Mouse (Mus musculus) limb, embryonic 11.5 days (tissue): ENCODE data around the gene Cby1. TPM values are rescaled to one million over a fixed set of nuclear protein-coding genes. Genes with fewer than 3 reads are reported as not detected.
A peak's percentile ranks its signal among the peaks of the same experiment; 100 is the strongest.

Source experiments
- ATAC-seq: fragments of 200-750 bp; cut with Nextera tagmentation; 2 replicates; pipeline ENCODE4 v1.8.0; 2017; ENCODE audit warnings: low read depth; ENCODE audit not compliant: insufficient number of reproducible peaks, low FRiP score, low TSS enrichment
- DNase-seq: peaks from one replicate; pipeline ENCODE4 v3.0.0-alpha.2; 2015; ENCODE audit warnings: low spot score
- H3K27ac ChIP-seq: fragments of 300-500 bp; sonication (generic); replicated peaks from 2 replicates; pipeline ENCODE4 v1.5.1; 2014; ENCODE audit warnings: low read depth, mild to moderate bottlenecking, low read length
- H3K27me3 ChIP-seq: fragments of 300-500 bp; sonication (generic); 2 replicates; pipeline ENCODE4 v1.6.1; 2014; ENCODE audit warnings: mild to moderate bottlenecking, low read length, mixed read lengths; ENCODE audit not compliant: control insufficient read depth, insufficient read depth
- H3K36me3 ChIP-seq: fragments of 300-500 bp; sonication (generic); 2 replicates; pipeline ENCODE4 v1.6.1; 2014; ENCODE audit warnings: mild to moderate bottlenecking, low read length, moderate library complexity, mixed read lengths; ENCODE audit not compliant: control insufficient read depth, insufficient read depth
- H3K4me1 ChIP-seq: fragments of 300-500 bp; sonication (generic); 2 replicates; pipeline ENCODE4 v1.6.1; 2014; ENCODE audit warnings: low read length, mixed read lengths; ENCODE audit not compliant: control insufficient read depth, insufficient read depth
- H3K4me2 ChIP-seq: fragments of 300-500 bp; sonication (generic); 2 replicates; pipeline ENCODE4 v1.6.1; 2014; ENCODE audit warnings: low read depth, mild to moderate bottlenecking, moderate library complexity; ENCODE audit not compliant: severe bottlenecking
- H3K4me3 ChIP-seq: fragments of 300-500 bp; sonication (generic); 2 replicates; pipeline ENCODE4 v1.5.1; 2014; ENCODE audit warnings: low read depth, low read length
- H3K9ac ChIP-seq: fragments of 300-500 bp; sonication (generic); 2 replicates; pipeline ENCODE4 v1.6.1; 2014; ENCODE audit warnings: mild to moderate bottlenecking, low read length
- H3K9me3 ChIP-seq: fragments of 300-500 bp; sonication (generic); 2 replicates; pipeline ENCODE4 v1.6.1; 2016; ENCODE audit warnings: low read length; ENCODE audit not compliant: control insufficient read depth
- WGBS: fragments of 180-500 bp; shearing (Covaris S2); extraction: QIAGEN DNeasy Blood & Tissue Kit; methylation state at CpG from one replicate; pipeline ENCODE4 v1.1.7; 2014; 5-methylcytosine and 5-hydroxymethylcytosine counted together
- polyA plus RNA-seq: library from polyadenylated mRNA; unstranded; fragments of >200 nt; fragmentation: Nextera tagmentation; extraction: Ambion mirVana; gene quantifications from 2 replicates; pipeline ENCODE4 v1.2.1, GENCODE M21; 2014

Gene Cby1
- polyA plus RNA-seq: 60.2 and 64.1 TPM in 2 replicates

DNA sequence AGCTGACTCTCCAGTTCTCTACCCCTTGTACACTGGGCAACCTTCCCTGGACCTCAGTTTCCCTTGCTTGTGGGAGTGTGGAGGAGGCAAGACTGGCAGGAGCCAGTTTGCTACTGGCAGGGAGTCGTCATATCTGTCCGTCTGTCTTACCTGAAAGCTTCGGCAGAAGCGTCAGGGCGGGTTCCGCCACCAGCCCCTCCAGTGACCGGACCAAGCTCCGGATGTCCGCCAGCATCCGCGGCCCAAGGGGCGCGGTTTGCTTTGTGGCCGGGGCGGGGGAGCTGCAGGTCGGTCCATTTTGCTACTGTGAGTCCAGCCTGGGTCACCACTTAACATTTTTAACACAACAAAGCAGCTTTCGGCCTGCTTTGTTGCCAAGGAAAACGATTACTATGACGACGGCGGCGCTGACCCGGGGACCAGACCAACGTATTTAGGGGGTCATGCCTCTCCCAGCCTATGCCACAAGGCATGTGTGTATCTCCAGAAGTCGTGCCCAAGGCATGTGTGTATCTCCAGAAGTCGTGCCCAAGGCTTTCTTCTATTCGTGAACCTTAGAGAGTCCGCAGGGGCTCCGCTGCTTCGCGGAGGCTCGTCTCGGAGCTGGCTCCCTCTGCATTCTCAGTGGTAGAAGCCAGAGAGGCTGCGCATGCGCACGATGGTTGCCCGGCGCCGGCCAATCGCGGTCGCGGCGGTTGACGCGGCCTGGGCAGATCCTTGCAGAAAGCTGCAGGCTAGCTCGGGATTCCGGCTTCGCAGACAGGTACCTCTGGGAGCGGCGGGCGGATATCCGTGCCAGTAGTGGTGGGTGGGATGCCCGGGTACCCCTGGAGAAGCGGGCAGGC is at the start of gene Cby1, which contains the start of gene Fam227a:
TSS of gene Cby1 (plus strand) at position 669 of the 845 bp plus-strand sequence.
TSS of gene Fam227a (minus strand) at position 426 of the 845 bp plus-strand sequence.
- H3K4me2 ChIP-seq: peak within 1 kb of the TSS; percentile 92
- under 1% methylated on average over 55 of the region's 55 CpGs for WGBS
- 0 out of 2 replicates have a peak, but pooled peaks cover 5% of the 10 kb centered on the region for H3K4me1 ChIP-seq
- peak within 1 kb of the TSS; percentile 82 for H3K4me3 ChIP-seq
- no peaks in the 10 kb centered on the region for H3K9me3 ChIP-seq
- DNase-seq: peak; percentile 98
- peak; percentile 83 for ATAC-seq
- no peaks in the 10 kb centered on the region; the same call in 1 of the 2 replicates for H3K36me3 ChIP-seq
- peak within 1 kb of the TSS; percentile 80 for H3K9ac ChIP-seq
- H3K27me3 ChIP-seq: no peaks in the 10 kb centered on the region
- H3K27ac ChIP-seq: peak within 1 kb of the TSS; percentile 89

DNA sequence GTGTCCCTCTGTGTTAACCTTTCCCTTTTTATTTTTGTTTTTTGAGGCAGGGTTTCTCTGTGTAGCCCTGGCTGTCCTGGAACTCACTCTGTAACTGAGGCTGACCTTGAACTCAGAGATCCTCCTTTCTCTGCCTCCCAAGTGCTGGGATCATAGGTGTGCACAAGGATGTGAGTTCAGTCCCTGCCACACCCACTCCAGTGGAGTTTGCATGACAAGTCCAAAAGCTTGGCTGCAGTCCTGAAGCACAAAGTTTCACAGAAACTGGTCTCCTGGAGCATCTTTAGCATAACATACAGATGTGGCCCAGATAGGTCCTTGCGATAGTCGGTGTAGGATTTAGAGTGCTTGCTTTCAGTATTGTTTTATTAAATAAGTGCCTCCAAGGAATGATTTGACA is 49.8 kb upstream of the Cby1 start:
- no peak overlapping the region for H3K4me2 ChIP-seq
- H3K4me3 ChIP-seq: no peak overlapping the region
- 0 out of 2 replicates have a peak, but pooled peaks cover 2% of the 10 kb centered on the region for H3K4me1 ChIP-seq
- H3K9ac ChIP-seq: no peak overlapping the region
- ATAC-seq (no peak), DNase-seq (no peak)
- H3K27ac ChIP-seq: no peak overlapping the region
- H3K9me3 ChIP-seq: peaks cover 3% of the 10 kb centered on the region; the same call in 1 of the 2 replicates
- WGBS: 100% methylated on average over 2 of the region's 2 CpGs
- H3K27me3 ChIP-seq: 0 out of 2 replicates have a peak, but pooled peaks cover 4% of the 10 kb centered on the region
- H3K36me3 ChIP-seq: no peaks in the 10 kb centered on the region; the same call in 1 of the 2 replicates

DNA sequence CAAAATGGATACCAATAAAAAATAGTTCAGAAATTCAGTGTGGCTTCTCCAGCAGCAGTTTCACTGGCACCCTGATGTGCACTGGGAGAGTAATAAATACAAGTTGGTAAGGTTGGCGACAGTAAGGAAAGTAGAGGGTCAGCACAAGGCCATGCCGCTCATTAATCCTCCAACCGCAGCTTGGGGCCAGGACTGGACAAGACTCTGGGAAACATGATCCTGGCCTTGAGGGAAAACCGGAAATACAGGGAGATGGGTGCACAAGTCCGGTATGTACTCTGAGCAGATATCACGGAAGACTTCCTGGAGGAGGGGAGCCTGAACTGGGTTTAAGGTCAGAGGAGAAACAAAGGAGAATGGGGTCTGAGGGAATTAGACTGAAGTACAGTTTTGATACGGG is 43.5 kb upstream of the Cby1 start:
- H3K36me3 ChIP-seq: peaks cover 2% of the 10 kb centered on the region; the same call in 1 of the 2 replicates
- H3K27me3 ChIP-seq: no peaks in the 10 kb centered on the region
- no peak overlapping the region for H3K4me3 ChIP-seq
- H3K9me3 ChIP-seq: no peaks in the 10 kb centered on the region
- no peak overlapping the region for H3K27ac ChIP-seq
- DNase-seq (no peak), ATAC-seq (no peak)
- H3K9ac ChIP-seq: no peak overlapping the region
- no peak overlapping the region for H3K4me2 ChIP-seq
- no peaks in the 10 kb centered on the region for H3K4me1 ChIP-seq
- WGBS: 69% methylated on average over 7 of the region's 7 CpGs

DNA sequence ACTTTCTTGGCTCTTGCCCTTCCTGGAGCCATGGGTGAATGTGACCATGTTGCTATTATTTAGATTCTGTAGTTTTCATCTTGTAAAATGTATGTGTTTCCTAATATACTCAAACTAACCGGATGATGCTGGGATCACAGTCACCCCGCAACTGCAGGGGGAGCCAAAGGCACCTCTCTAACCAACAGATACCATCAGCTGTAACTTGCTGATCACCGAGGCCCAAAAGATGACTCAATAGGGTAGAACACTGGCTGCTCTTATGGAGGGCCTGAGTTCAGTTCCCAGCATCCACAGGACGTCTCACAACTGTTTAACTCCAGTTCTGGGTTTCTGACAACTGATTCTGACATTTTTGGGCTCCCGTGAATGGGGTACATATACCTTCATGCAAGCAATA is 42.3 kb upstream of the Cby1 start:
- Histone ChIP-seq H3K4me2 (no peak overlapping the region), H3K9me3 (no peaks in the 10 kb centered on the region), H3K4me1 (no peaks in the 10 kb centered on the region), H3K4me3 (no peak overlapping the region), H3K27ac (no peak overlapping the region), H3K27me3 (no peaks in the 10 kb centered on the region), H3K9ac (no peak overlapping the region), H3K36me3 (peaks cover 2% of the 10 kb centered on the region; the same call in 1 of the 2 replicates)
- no peak for DNase-seq
- no peak for ATAC-seq
- 88% methylated on average over 5 of the region's 5 CpGs for WGBS

DNA sequence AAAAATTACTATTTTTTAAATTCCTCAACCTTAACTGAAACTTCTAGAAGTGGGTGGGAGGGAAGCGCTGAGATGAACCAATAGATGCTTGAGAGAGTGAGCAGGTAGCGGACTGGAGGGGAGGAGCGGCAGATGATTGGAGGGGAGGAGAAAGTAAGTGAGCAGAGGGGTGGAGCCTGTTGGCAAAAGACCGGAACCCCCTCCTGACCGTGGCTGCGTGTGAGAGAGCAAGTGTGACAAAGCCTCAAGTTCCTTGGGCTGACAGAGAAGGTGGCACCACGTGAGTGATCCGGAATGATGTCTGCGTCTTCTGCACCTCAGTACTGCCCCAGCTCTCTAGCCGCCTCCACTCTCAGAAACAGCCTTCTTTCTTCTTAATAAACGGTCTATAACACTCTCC is 41.9 kb upstream of the Cby1 start:
- ATAC-seq (no peak), DNase-seq (no peak)
- 87% methylated on average over 11 of the region's 11 CpGs for WGBS
- H3K36me3 ChIP-seq: peaks cover 2% of the 10 kb centered on the region; the same call in 1 of the 2 replicates
- H3K27ac ChIP-seq: no peak overlapping the region
- no peaks in the 10 kb centered on the region for H3K27me3 ChIP-seq
- no peak overlapping the region for H3K4me2 ChIP-seq
- no peaks in the 10 kb centered on the region for H3K4me1 ChIP-seq
- H3K4me3 ChIP-seq: no peak overlapping the region
- H3K9ac ChIP-seq: no peak overlapping the region
- no peaks in the 10 kb centered on the region for H3K9me3 ChIP-seq

DNA sequence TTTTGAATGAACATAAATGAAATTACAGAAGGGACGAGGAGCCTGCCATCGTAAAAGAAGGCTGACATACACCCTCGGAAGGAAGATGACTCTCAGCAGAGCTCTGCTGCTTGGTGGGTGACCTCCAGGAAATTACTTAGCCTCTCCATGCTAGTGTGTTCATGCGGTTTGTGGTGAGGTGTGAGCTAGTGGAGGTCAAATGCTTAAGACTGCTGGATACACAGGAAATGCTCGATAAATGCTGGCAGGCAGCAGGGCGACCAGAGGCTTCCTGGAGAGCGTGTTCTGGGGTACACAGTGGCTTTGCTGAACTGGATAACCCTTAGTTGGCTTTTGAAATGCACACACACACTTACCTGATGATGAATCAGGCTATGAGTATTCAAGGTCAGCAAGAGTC is 40.5 kb upstream of the Cby1 start:
- Histone ChIP-seq H3K4me1 (no peaks in the 10 kb centered on the region), H3K27me3 (no peaks in the 10 kb centered on the region), H3K4me2 (no peak overlapping the region), H3K9ac (no peak overlapping the region), H3K36me3 (peaks cover 2% of the 10 kb centered on the region; the same call in 1 of the 2 replicates), H3K27ac (no peak overlapping the region), H3K4me3 (no peak overlapping the region), H3K9me3 (no peaks in the 10 kb centered on the region)
- ATAC-seq: no peak
- WGBS: 89% methylated on average over 7 of the region's 7 CpGs
- no peak for DNase-seq

DNA sequence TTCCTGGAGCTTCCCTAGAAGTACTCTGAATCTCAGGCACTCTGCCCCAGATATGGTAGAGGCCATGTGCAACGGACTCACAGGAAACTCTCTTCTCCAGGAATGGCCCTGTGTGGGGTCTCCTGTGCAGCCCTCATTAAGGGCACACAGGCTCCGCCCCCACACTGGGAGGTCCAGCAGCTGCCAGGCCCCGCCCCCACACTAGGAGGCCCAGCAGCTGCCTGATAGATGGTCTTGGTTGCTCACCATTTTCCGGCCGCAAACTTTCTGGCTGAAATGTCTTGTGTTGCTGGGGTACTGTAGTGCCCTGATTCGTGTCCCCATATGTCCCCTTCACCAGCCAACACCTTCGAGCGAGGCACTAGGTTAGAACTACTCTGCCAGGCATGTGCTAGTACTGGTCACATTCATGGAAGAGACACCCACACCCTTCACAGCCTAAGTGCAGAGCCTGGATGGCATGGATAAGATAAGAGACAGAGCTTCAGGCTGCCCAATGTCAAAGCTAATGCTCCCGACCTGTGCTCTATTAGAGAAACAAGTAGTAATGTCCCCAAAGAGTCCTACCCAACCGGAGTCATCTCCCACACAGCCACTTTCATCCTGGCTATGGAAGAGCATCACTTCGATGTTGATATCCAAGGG is 39.1 kb upstream of the Cby1 start:
- whole genome bisulfite sequencing: 76% methylated on average over 11 of the region's 11 CpGs
- no peaks in the 10 kb centered on the region for H3K27me3 ChIP-seq
- no peak overlapping the region for H3K27ac ChIP-seq
- H3K9me3 ChIP-seq: no peaks in the 10 kb centered on the region
- H3K36me3 ChIP-seq: peaks cover 2% of the 10 kb centered on the region; the same call in 1 of the 2 replicates
- no peaks in the 10 kb centered on the region for H3K4me1 ChIP-seq
- ATAC-seq: no peak
- no peak overlapping the region for H3K9ac ChIP-seq
- no peak for DNase-seq
- H3K4me2 ChIP-seq: no peak overlapping the region
- H3K4me3 ChIP-seq: no peak overlapping the region

DNA sequence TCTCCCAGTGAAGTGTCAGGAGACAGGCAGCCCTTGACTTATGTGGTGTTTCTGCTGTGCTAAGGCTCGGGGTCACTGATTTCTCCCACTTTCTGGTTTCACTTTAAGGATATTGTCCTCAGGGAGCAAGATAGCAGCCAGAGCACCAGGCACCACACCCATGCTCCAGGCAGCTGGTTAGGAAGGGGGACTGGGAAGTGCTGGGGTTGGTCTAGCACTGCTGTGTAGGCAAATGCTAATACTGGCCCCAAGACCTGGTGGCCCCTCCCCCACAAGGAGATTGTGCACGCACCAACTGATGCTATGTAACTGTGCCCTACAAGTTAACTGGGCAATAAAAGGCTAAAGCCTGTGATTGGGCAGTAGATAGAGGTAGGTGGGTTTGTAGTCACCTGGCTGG is 28.5 kb upstream of the Cby1 start:
- Histone ChIP-seq H3K36me3 (peaks cover 3% of the 10 kb centered on the region; the same call in 1 of the 2 replicates), H3K27ac (no peak overlapping the region), H3K4me3 (no peak overlapping the region), H3K9ac (no peak overlapping the region), H3K27me3 (no peaks in the 10 kb centered on the region), H3K4me2 (no peak overlapping the region), H3K4me1 (no peaks in the 10 kb centered on the region), H3K9me3 (no peaks in the 10 kb centered on the region)
- DNase-seq (no peak), ATAC-seq (no peak)
- WGBS: 53% methylated on average over 2 of the region's 2 CpGs
